Mouse (Mus musculus): ENCODE data around the gene Cst7.

The Cst7 gene

GRCm38 (mm10) chr2:150627140-150627539, 56.9 kb downstream of the Cst7 start:
- no peak for DNase-seq (ENCODE audit: low read depth)

Measured in 416B (cell line).